Mouse (Mus musculus): ENCODE results near the gene Casq2. TPM values are rescaled to one million over a fixed set of nuclear protein-coding genes. Genes with fewer than 3 reads are reported as not detected.

The Casq2 gene
- polyA plus RNA-seq, 1 experiment from 2014 or later, result 11.3 TPM

DNA sequence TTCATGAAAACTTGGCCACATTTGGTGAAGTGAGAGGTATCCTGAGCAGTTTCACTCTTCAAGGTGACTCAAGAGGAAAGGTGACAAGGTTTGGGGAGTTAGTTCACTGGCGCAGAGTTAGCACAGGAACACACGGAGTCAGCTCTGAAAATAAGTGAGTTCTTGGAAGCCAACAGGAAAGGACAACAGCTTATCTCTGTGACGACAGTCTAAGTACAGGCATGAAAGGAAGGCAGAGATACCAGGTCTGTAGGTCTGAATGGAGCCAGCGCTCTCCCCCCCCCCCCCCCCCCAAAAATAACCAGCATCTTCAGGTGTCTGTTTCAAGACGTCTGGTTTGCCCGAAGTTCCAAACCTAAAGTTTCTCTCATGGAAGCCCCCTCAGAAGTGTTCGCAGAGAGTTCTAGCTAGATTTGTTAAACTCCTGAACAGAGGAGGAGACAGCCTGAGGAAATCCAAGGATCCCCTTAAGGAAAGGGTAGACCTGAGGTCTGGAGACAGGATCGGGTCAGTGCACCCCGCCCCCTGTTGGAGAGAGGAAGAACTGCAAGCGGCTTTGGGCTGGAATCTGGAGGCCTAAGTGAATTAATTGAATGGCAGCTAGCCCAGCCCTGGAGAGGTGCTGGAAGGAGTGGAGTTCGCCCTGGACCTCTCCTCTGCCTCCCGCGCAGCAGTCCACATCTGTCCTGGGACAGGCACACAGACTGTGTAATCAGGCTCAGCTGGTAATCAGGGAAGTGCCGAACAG, 24.1 kb upstream of the Casq2 start:
- H3K9me3 ChIP-seq, result no peaks in the 10 kb centered on the region
- H3K9ac ChIP-seq, result peak overlapping the region; percentile 19; the same call in 1 of the 2 replicates
- H3K4me2 ChIP-seq (replicated peaks), result no peak overlapping the region
- H3K4me3 ChIP-seq, result no peak overlapping the region
- no peaks in the 10 kb centered on the region for H3K27me3 ChIP-seq
- H3K36me3 ChIP-seq, result no peaks in the 10 kb centered on the region
- H3K27ac ChIP-seq, result peak overlapping the region; percentile 30; the same call in 1 of the 2 replicates
- H3K4me1 ChIP-seq, result peaks cover 5% of the 10 kb centered on the region; the same call in 1 of the 2 replicates
- ATAC-seq (ENCODE audit: insufficient number of reproducible peaks, insufficient read depth, low FRiP score, low TSS enrichment), result peak; percentile 74; the same call in 1 of the 2 replicates
- WGBS, result 38% methylated on average over 14 of the region's 14 CpGs

- H3K27me3 ChIP-seq, result no peaks in the 10 kb centered on the region
- no peak overlapping the region for H3K4me3 ChIP-seq
- H3K36me3 ChIP-seq, result no peaks in the 10 kb centered on the region
- H3K9me3 ChIP-seq, result no peaks in the 10 kb centered on the region
- peak overlapping the region; percentile 30; the same call in 1 of the 2 replicates for H3K27ac ChIP-seq
- 28% methylated on average over 8 of the region's 8 CpGs for WGBS
- no peak for ATAC-seq (ENCODE audit: insufficient number of reproducible peaks, insufficient read depth, low FRiP score, low TSS enrichment)
- H3K9ac ChIP-seq, result peak overlapping the region; percentile 19; the same call in 1 of the 2 replicates
- H3K4me2 ChIP-seq (replicated peaks), result no peak overlapping the region
- H3K4me1 ChIP-seq, result peaks cover 5% of the 10 kb centered on the region; the same call in 1 of the 2 replicates
Measured at GRCm38 (mm10) chr3:102062671-102063010, 23.6 kb upstream of the Casq2 start.

GRCm38 (mm10) chr3:102063273-102064120, 22.7 kb upstream of the Casq2 start:
- Histone ChIP-seq H3K27ac (no peak overlapping the region), H3K9ac (no peak overlapping the region), H3K27me3 (no peaks in the 10 kb centered on the region), H3K4me3 (no peak overlapping the region), H3K4me1 (peaks cover 5% of the 10 kb centered on the region; the same call in 1 of the 2 replicates), H3K4me2 (replicated peaks) (no peak overlapping the region), H3K9me3 (no peaks in the 10 kb centered on the region), H3K36me3 (no peaks in the 10 kb centered on the region)
- ATAC-seq (ENCODE audit: insufficient number of reproducible peaks, insufficient read depth, low FRiP score, low TSS enrichment), result no peak
- WGBS, result 66% methylated on average over 10 of the region's 10 CpGs

DNA sequence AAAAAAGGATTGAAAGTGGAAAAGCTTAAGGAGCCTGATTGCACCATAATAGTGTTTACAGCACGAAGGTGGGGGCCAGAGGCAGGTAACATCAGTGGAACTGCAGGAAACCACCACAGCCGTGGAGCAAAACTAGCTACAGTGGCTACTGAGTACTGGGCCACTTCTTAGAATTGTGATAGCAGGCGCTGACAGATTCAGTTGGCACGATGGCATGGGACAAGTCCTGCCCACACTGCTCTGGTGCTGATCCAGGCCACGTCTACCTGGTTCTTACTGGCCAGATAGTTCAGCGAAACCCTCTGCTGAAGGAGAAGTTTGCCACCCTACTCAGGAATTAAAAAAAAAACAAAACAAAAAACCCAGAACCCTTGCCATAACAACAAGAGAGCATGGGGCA, 21.6 kb upstream of the Casq2 start:
- H3K36me3 ChIP-seq, result no peaks in the 10 kb centered on the region
- ATAC-seq (ENCODE audit: insufficient number of reproducible peaks, insufficient read depth, low FRiP score, low TSS enrichment), result no peak
- H3K9ac ChIP-seq, result no peak overlapping the region
- H3K27me3 ChIP-seq, result no peaks in the 10 kb centered on the region
- H3K4me3 ChIP-seq, result no peak overlapping the region
- H3K9me3 ChIP-seq, result no peaks in the 10 kb centered on the region
- H3K4me1 ChIP-seq, result peaks cover 5% of the 10 kb centered on the region; the same call in 1 of the 2 replicates
- no peak overlapping the region for H3K4me2 ChIP-seq (replicated peaks)
- WGBS, result 85% methylated on average over 6 of the region's 6 CpGs
- H3K27ac ChIP-seq, result no peak overlapping the region

DNA sequence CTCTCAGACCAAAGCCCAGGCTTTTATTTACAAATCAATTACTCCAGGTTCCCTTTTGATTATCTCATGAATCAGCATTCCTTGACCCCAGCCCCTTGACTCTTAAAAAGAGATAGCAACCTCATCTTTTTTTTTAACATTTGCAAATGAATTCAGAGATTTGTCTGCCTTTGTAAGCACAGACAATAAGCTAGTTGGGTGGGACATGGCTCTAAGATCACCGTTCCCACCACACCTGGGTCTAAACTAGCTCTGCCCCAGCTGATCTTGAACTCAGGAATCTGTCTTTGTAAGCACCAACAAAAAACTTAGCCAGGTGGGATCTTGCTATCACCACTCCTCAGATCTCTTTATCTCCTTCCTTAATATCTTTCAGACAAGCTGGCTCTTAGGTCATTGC, 18.9 kb upstream of the Casq2 start:
- peaks cover 4% of the 10 kb centered on the region; the same call in 1 of the 2 replicates for H3K4me1 ChIP-seq
- no peak overlapping the region for H3K27ac ChIP-seq
- H3K36me3 ChIP-seq, result no peaks in the 10 kb centered on the region
- no peak overlapping the region for H3K4me3 ChIP-seq
- no peaks in the 10 kb centered on the region for H3K27me3 ChIP-seq
- no peak overlapping the region for H3K9ac ChIP-seq
- H3K9me3 ChIP-seq, result no peaks in the 10 kb centered on the region
- WGBS, result 65% methylated on average over 1 of the region's 1 CpGs
- H3K4me2 ChIP-seq (replicated peaks), result no peak overlapping the region
- ATAC-seq (ENCODE audit: insufficient number of reproducible peaks, insufficient read depth, low FRiP score, low TSS enrichment), result no peak

- Histone ChIP-seq H3K4me2 (replicated peaks) (no peak overlapping the region), H3K36me3 (no peaks in the 10 kb centered on the region), H3K27ac (no peak overlapping the region), H3K9me3 (no peaks in the 10 kb centered on the region), H3K27me3 (no peaks in the 10 kb centered on the region), H3K4me1 (no peaks in the 10 kb centered on the region), H3K9ac (no peak overlapping the region), H3K4me3 (no peak overlapping the region)
- WGBS, result 95% methylated on average over 2 of the region's 2 CpGs
- ATAC-seq (ENCODE audit: insufficient number of reproducible peaks, insufficient read depth, low FRiP score, low TSS enrichment), result no peak
Measured at GRCm38 (mm10) chr3:102067861-102068260, 18.4 kb upstream of the Casq2 start.

DNA sequence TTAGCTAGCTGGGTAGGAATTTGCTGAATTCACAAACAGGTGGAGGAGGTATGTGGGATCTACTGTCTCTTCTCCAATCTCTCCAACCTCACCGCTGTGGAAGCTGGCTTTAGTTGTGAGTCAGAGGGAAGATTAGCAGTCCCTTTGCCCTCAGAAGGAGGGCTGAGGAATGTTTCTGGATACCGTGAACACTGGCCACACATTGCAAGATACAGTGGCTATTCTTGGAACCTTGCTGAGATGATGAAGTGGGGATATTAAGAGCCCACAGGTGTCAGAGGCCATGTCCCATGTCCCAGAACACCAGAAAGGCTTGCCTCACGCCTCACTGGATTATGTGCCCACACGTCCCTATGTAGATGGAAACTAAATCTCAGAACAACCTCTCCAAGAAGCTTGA, 17.0 kb upstream of the Casq2 start:
- H3K9me3 ChIP-seq, result no peaks in the 10 kb centered on the region
- no peak overlapping the region for H3K27ac ChIP-seq
- H3K36me3 ChIP-seq, result no peaks in the 10 kb centered on the region
- no peak overlapping the region for H3K9ac ChIP-seq
- no peak for ATAC-seq (ENCODE audit: insufficient number of reproducible peaks, insufficient read depth, low FRiP score, low TSS enrichment)
- H3K4me2 ChIP-seq (replicated peaks), result no peak overlapping the region
- no peaks in the 10 kb centered on the region for H3K27me3 ChIP-seq
- 82% methylated on average over 4 of the region's 4 CpGs for WGBS
- H3K4me3 ChIP-seq, result no peak overlapping the region
- H3K4me1 ChIP-seq, result no peaks in the 10 kb centered on the region

- H3K4me2 ChIP-seq (replicated peaks), result no peak overlapping the region
- H3K27me3 ChIP-seq, result no peaks in the 10 kb centered on the region
- H3K27ac ChIP-seq, result no peak overlapping the region
- H3K4me3 ChIP-seq, result no peak overlapping the region
- no peaks in the 10 kb centered on the region for H3K4me1 ChIP-seq
- H3K36me3 ChIP-seq, result no peaks in the 10 kb centered on the region
- no peaks in the 10 kb centered on the region for H3K9me3 ChIP-seq
- WGBS, result 89% methylated on average over 5 of the region's 5 CpGs
- ATAC-seq (ENCODE audit: insufficient number of reproducible peaks, insufficient read depth, low FRiP score, low TSS enrichment), result no peak
- no peak overlapping the region for H3K9ac ChIP-seq
Measured at GRCm38 (mm10) chr3:102069686-102070085, 16.5 kb upstream of the Casq2 start.

- H3K27me3 ChIP-seq, result no peaks in the 10 kb centered on the region
- H3K36me3 ChIP-seq, result no peaks in the 10 kb centered on the region
- H3K9me3 ChIP-seq, result no peaks in the 10 kb centered on the region
- H3K4me3 ChIP-seq, result no peak overlapping the region
- no peaks in the 10 kb centered on the region for H3K4me1 ChIP-seq
- H3K4me2 ChIP-seq (replicated peaks), result no peak overlapping the region
- ATAC-seq (ENCODE audit: insufficient number of reproducible peaks, insufficient read depth, low FRiP score, low TSS enrichment), result no peak
- 88% methylated on average over 7 of the region's 7 CpGs for WGBS
- no peak overlapping the region for H3K27ac ChIP-seq
- no peak overlapping the region for H3K9ac ChIP-seq
Measured at GRCm38 (mm10) chr3:102070360-102070759, 15.9 kb upstream of the Casq2 start.

DNA sequence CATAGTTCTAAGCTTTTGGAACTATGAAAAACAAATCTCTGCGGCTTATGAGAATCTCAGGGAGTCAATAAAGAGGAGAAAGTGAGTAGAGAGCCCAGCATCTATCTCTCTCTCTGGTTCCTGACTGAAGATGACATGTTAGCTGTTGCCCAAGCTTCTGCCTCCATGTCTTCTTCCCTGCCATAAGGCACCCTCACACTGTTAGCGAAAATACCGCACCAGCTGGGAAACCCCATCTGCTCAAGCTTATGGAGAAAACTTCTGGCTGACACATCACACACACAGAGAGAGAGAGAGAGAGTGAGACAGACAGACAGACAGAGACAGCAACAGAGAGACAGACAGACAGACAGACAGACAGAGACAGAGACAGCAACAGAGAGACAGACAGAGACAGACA, 15.2 kb upstream of the Casq2 start:
- H3K4me2 ChIP-seq (replicated peaks), result no peak overlapping the region
- H3K4me1 ChIP-seq, result no peaks in the 10 kb centered on the region
- no peak overlapping the region for H3K27ac ChIP-seq
- H3K9me3 ChIP-seq, result no peaks in the 10 kb centered on the region
- 90% methylated on average over 3 of the region's 3 CpGs for WGBS
- no peak overlapping the region for H3K4me3 ChIP-seq
- no peak for ATAC-seq (ENCODE audit: insufficient number of reproducible peaks, insufficient read depth, low FRiP score, low TSS enrichment)
- no peak overlapping the region for H3K9ac ChIP-seq
- H3K27me3 ChIP-seq, result no peaks in the 10 kb centered on the region
- no peaks in the 10 kb centered on the region for H3K36me3 ChIP-seq

DNA sequence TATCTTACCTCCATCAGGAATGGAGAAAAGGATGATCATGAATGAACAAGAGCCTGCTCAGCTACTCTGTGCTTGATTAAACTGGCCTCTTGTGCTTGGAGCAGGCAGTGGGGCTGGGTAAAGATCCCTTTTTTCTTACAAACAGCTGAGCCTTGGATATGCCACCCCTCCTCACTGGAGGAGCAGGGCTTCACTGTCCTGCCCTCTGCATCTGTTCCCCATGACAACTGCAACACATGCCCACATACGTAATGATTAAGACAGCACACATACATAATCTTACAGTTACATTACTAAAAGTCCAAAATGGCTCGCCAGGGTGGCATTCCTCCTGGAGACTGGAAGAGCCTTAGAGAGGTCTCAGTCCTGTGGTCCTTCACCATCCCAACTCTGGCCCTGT, 6.8 kb upstream of the Casq2 start:
- H3K4me1 ChIP-seq, result no peaks in the 10 kb centered on the region
- 78% methylated on average over 2 of the region's 2 CpGs for WGBS
- H3K9ac ChIP-seq, result no peak overlapping the region
- H3K36me3 ChIP-seq, result no peaks in the 10 kb centered on the region
- no peak for ATAC-seq (ENCODE audit: insufficient number of reproducible peaks, insufficient read depth, low FRiP score, low TSS enrichment)
- H3K27me3 ChIP-seq, result no peaks in the 10 kb centered on the region; the same call in none of the 2 replicates
- no peak overlapping the region for H3K4me3 ChIP-seq
- H3K4me2 ChIP-seq (replicated peaks), result no peak overlapping the region
- no peaks in the 10 kb centered on the region for H3K9me3 ChIP-seq
- no peak overlapping the region for H3K27ac ChIP-seq

- Histone ChIP-seq H3K36me3 (no peaks in the 10 kb centered on the region), H3K27me3 (peaks cover 16% of the 10 kb centered on the region), H3K4me3 (no peak overlapping the region), H3K4me1 (no peaks in the 10 kb centered on the region), H3K27ac (no peak overlapping the region), H3K4me2 (replicated peaks) (no peak overlapping the region), H3K9ac (no peak overlapping the region), H3K9me3 (no peaks in the 10 kb centered on the region)
- WGBS, result 11% methylated on average over 3 of the region's 3 CpGs
- peak; percentile 88 for ATAC-seq (ENCODE audit: insufficient number of reproducible peaks, insufficient read depth, low FRiP score, low TSS enrichment)
Measured at GRCm38 (mm10) chr3:102081862-102082261, 4.4 kb upstream of the Casq2 start.
